ENCODE assay signal across 20 mouse cellular contexts in the genomic region with DNA sequence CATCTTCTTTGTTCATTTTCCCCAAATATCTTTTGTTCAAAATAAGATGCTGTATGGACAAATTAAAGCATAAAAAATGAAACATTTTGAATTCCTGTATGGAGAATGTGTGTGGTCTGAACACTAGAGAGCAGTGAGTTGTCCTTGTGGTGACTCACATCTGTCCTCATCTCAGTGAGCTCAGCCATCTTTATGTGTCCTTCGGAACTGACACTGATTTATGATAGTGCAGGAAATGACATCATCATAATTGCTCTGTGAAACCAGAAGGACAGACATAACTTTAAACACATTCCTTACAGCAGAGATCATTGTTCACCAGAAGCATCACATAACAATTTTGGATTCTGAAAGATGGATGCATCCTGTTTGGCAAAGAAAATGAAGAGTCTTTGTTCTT.
A peak's percentile ranks its signal among the peaks of the same experiment; 100 is the strongest.
DNase-seq lines count a peak whose midpoint lies in the region; ATAC-seq and TF ChIP-seq lines count a peak whose summit lies in the region.
"Had no signal": no experiment of that assay in that cellular context is flagged by ENCODE, and none has a peak within 500 bp of the region (broad histone marks: within the 10 kb centered on the region; RNA-seq: fewer than 3 reads in every experiment).

No protein-coding gene starts in this region.

- H3K4me1 ChIP-seq in kidney, postnatal 0 days (replicated peaks; ENCODE audit: insufficient read depth, low read length), result no peaks in the 10 kb centered on the region
- no peaks in the 10 kb centered on the region for H3K4me1 ChIP-seq in kidney, adult 2 months (ENCODE audit: control insufficient read depth, insufficient read depth, low read length)
- H3K4me1 ChIP-seq: embryonic facial prominence, embryonic 13.5 days; forebrain, embryonic 13.5 days; heart, embryonic 12.5 days; hindbrain, embryonic 10.5 days; intestine, embryonic 15.5 days had no signal

- no peak overlapping the region for H3K27ac ChIP-seq in kidney, postnatal 0 days
- H3K27ac ChIP-seq in kidney, adult 2 months (ENCODE audit: insufficient read depth, low read depth, low read length), result no peak overlapping the region
- H3K27ac ChIP-seq: embryonic facial prominence, embryonic 13.5 days; forebrain, embryonic 13.5 days; hindbrain, embryonic 10.5 days; hindbrain, embryonic 14.5 days; intestine, embryonic 15.5 days had no signal

- TF ChIP-seq CTCF in kidney, postnatal 0 days (IDR thresholded peaks at IDR 0.05; ENCODE audit: low read depth), result no peak
- TF ChIP-seq CTCF in kidney, adult 2 months (conservative IDR thresholded peaks at IDR 0.05; ENCODE audit: insufficient read depth, insufficient read length, low read depth, low read length), result no peak
- TF ChIP-seq CTCF in Patski (IDR thresholded peaks at IDR 0.05), result no peak

- POLR2A ChIA-PET in Patski (lab: Charles Lee), result no interaction called here

- H3K9me3 ChIP-seq in kidney, postnatal 0 days (replicated peaks; ENCODE audit: low read length), result no peaks in the 10 kb centered on the region
- H3K9me3 ChIP-seq: embryonic facial prominence, embryonic 13.5 days; forebrain, embryonic 13.5 days; heart, embryonic 12.5 days; hindbrain, embryonic 10.5 days; intestine, embryonic 15.5 days had no signal

- H3K9ac ChIP-seq in kidney, postnatal 0 days (ENCODE audit: low read depth, low read length), result no peak overlapping the region
- H3K9ac ChIP-seq: embryonic facial prominence, embryonic 13.5 days; forebrain, embryonic 13.5 days; forebrain, postnatal 0 days; heart, embryonic 12.5 days; hindbrain, embryonic 14.5 days; intestine, embryonic 15.5 days had no signal

- no peaks in the 10 kb centered on the region for H3K27me3 ChIP-seq in kidney, postnatal 0 days (ENCODE audit: insufficient read depth, low read length)
- H3K27me3 ChIP-seq in kidney, adult 2 months (replicated peaks; ENCODE audit: control insufficient read depth, insufficient read depth, low read length), result no peaks in the 10 kb centered on the region
- H3K27me3 ChIP-seq in Patski, result no peaks in the 10 kb centered on the region
- H3K27me3 ChIP-seq: embryonic facial prominence, embryonic 13.5 days; forebrain, embryonic 13.5 days; heart, embryonic 12.5 days; intestine, embryonic 15.5 days had no signal

- no peak overlapping the region for H3K4me3 ChIP-seq in kidney, postnatal 0 days (replicated peaks; ENCODE audit: low read depth, low read length)
- no peak overlapping the region for H3K4me3 ChIP-seq in kidney, adult 2 months (ENCODE audit: insufficient read depth, low read depth, low read length)
- H3K4me3 ChIP-seq: embryonic facial prominence, embryonic 13.5 days; forebrain, embryonic 13.5 days; heart, embryonic 12.5 days; hindbrain, embryonic 10.5 days; intestine, embryonic 15.5 days had no signal

- CTCF ChIA-PET in Patski (lab: Charles Lee), result no interaction called here

- no peaks in the 10 kb centered on the region for H3K36me3 ChIP-seq in kidney, postnatal 0 days (ENCODE audit: insufficient read depth, low read length)
- no peaks in the 10 kb centered on the region for H3K36me3 ChIP-seq in kidney, adult 2 months (ENCODE audit: control insufficient read depth, insufficient read depth, low read length)
- H3K36me3 ChIP-seq: embryonic facial prominence, embryonic 13.5 days; heart, embryonic 12.5 days; hindbrain, embryonic 10.5 days; intestine, embryonic 15.5 days had no signal

- peak; percentile 42 for DNase-seq in adrenal gland, adult 2 months
- no peak for DNase-seq in adrenal gland, postnatal 25 days
- DNase-seq in kidney, postnatal 0 days (ENCODE audit: low spot score), result peak; percentile 6
- no peak for DNase-seq in kidney, adult 2 months
- DNase-seq in Patski (ENCODE audit: low read depth, low spot score), result peak; percentile 42
- DNase-seq in mesoderm, embryonic 11.5 days (ENCODE audit: low read depth, low spot score), result peak; percentile 3
- no peak for DNase-seq in cerebellum, postnatal 14 days
- DNase-seq in gastrocnemius, postnatal 10 days, result no peak
- DNase-seq: cerebellum, adult 11-12 months; cerebellum, adult 9-10 months; cerebellum, postnatal 36 days; forebrain, postnatal 0 days; gastrocnemius, postnatal 25 days; kidney, adult 18-20 months had no signal

- H3K4me2 ChIP-seq in kidney, postnatal 0 days (ENCODE audit: low read length), result no peak overlapping the region
- H3K4me2 ChIP-seq: embryonic facial prominence, embryonic 13.5 days; forebrain, embryonic 13.5 days; heart, embryonic 12.5 days; hindbrain, embryonic 14.5 days; intestine, embryonic 15.5 days had no signal

- WGBS in kidney, postnatal 0 days, result 70% methylated on average over 1 of the region's 1 CpGs
- 63% methylated on average over 1 of the region's 1 CpGs for WGBS in kidney, adult 2 months

- TF ChIP-seq POLR2A in kidney, adult 2 months (IDR thresholded peaks at IDR 0.05; ENCODE audit: low read depth, low read length), result no peak

- ATAC-seq in kidney, postnatal 0 days (replicated peaks; ENCODE audit: low FRiP score, low read depth), result no peak
- ATAC-seq in Patski, result peak; percentile 73
- ATAC-seq: forebrain, embryonic 13.5 days; forebrain, postnatal 0 days; intestine, embryonic 15.5 days had no signal

- in situ Hi-C loops in Patski (cut with MboI; ENCODE audit: low pct_unique_long_range_greater_than_20kb), result no loop called here

Comparison
In these comparisons a context has a peak if more than half of its experiments do, and no peak if none do; other contexts are left out.
1. DNase-seq: peak in adrenal gland, adult 2 months (single experiment), kidney, postnatal 0 days (single experiment), Patski (single experiment) and mesoderm, embryonic 11.5 days (single experiment); none in adrenal gland, postnatal 25 days (single experiment), kidney, adult 2 months (single experiment), cerebellum, postnatal 14 days (0 of 2) and gastrocnemius, postnatal 10 days (single experiment).